ENCODE assay signal across 8 mouse cellular contexts in genomic region chr15:79683146-79683545, GRCm38 (mm10). TPM values are rescaled to one million over a fixed set of nuclear protein-coding genes. Genes with fewer than 3 reads are reported as not detected.
DNase-seq lines count a peak whose midpoint lies in the region; ATAC-seq and TF ChIP-seq lines count a peak whose summit lies in the region.
"Had no signal": no experiment of that assay in that cellular context is flagged by ENCODE, and none has a peak within 500 bp of the region (broad histone marks: within the 10 kb centered on the region; RNA-seq: fewer than 3 reads in every experiment).

No protein-coding gene starts in this region.

- no peak for TF ChIP-seq POLR2A in testis, adult 2 months (IDR thresholded peaks at IDR 0.05; ENCODE audit: control insufficient read depth, low read depth, low read length)

- no peak for DNase-seq in heart, postnatal 0 days (ENCODE audit: low spot score)
- no peak for DNase-seq in heart, adult 8-10 months (ENCODE audit: low spot score)
- DNase-seq in testis, postnatal 10 days (ENCODE audit: low spot score) = no peak
- no peak for DNase-seq in liver, embryonic 13.5 days
- DNase-seq in retina, embryonic 14.5 days (ENCODE audit: low spot score) = no peak
- no peak for DNase-seq in spleen, postnatal 36 days (ENCODE audit: low spot score in 2 of 2)
- DNase-seq: right cerebral cortex, postnatal 25 days had no signal

- H3K27ac ChIP-seq in heart, postnatal 0 days (ENCODE audit: low read depth) = peak overlapping the region; percentile 98
- H3K27ac ChIP-seq in testis, adult 2 months (ENCODE audit: control insufficient read depth, insufficient read depth, low read depth, low read length) = no peak overlapping the region
- H3K27ac ChIP-seq in liver, embryonic 13.5 days = peak overlapping the region; percentile 97

- H3K9ac ChIP-seq in heart, postnatal 0 days (replicated peaks; ENCODE audit: low read depth, low read length) = 0 out of 2 replicates have a peak overlapping the region, but pooled peaks have one; percentile 22
- H3K9ac ChIP-seq in liver, embryonic 13.5 days = peak overlapping the region; percentile 99

- ATAC-seq in heart, postnatal 0 days (ENCODE audit: insufficient read depth, low read depth) = no peak
- no peak for ATAC-seq in liver, embryonic 13.5 days (ENCODE audit: low read depth)

- peak overlapping the region; percentile 19 for H3K4me3 ChIP-seq in heart, postnatal 0 days (ENCODE audit: low read depth, low read length)
- peak overlapping the region; percentile 13; the same call in 1 of the 2 replicates for H3K4me3 ChIP-seq in testis, adult 2 months (ENCODE audit: control insufficient read depth, low read depth, low read length)
- peak overlapping the region; percentile 91 for H3K4me3 ChIP-seq in liver, embryonic 13.5 days (replicated peaks)

- H3K27me3 ChIP-seq in heart, postnatal 0 days (ENCODE audit: control insufficient read depth, insufficient read depth, low read length) = no peaks in the 10 kb centered on the region
- no peaks in the 10 kb centered on the region for H3K27me3 ChIP-seq in testis, adult 2 months (ENCODE audit: control insufficient read depth, insufficient read depth, low read length)
- H3K27me3 ChIP-seq in liver, embryonic 13.5 days = no peaks in the 10 kb centered on the region

- peaks cover 51% of the 10 kb centered on the region for H3K4me1 ChIP-seq in heart, postnatal 0 days (ENCODE audit: control insufficient read depth, insufficient read depth)
- H3K4me1 ChIP-seq in testis, adult 2 months (ENCODE audit: control insufficient read depth, insufficient read depth, low read length) = peaks cover 8% of the 10 kb centered on the region
- peaks cover 80% of the 10 kb centered on the region for H3K4me1 ChIP-seq in liver, embryonic 13.5 days (replicated peaks)

- no peak for TF ChIP-seq CTCF in heart, postnatal 0 days (IDR thresholded peaks at IDR 0.05; ENCODE audit: low read depth)
- TF ChIP-seq CTCF in testis, adult 2 months (IDR thresholded peaks at IDR 0.05; ENCODE audit: control insufficient read depth, insufficient read depth, insufficient replicate concordance, low read depth, low read length) = no peak

- no peaks in the 10 kb centered on the region for H3K9me3 ChIP-seq in heart, postnatal 0 days (replicated peaks; ENCODE audit: control insufficient read depth, low read length)
- no peaks in the 10 kb centered on the region for H3K9me3 ChIP-seq in liver, embryonic 13.5 days (replicated peaks)

- H3K4me2 ChIP-seq in heart, postnatal 0 days (ENCODE audit: low read depth, low read length) = peak overlapping the region; percentile 84
- peak overlapping the region; percentile 87 for H3K4me2 ChIP-seq in liver, embryonic 13.5 days

- 51% methylated on average over 6 of the region's 6 CpGs for WGBS in heart, postnatal 0 days
- WGBS in liver, embryonic 13.5 days (ENCODE audit: insufficient replicate concordance) = 71% methylated on average over 6 of the region's 6 CpGs

- TF ChIP-seq EP300 in heart, postnatal 0 days (IDR thresholded peaks at IDR 0.05; ENCODE audit: low read depth) = no peak

- H3K36me3 ChIP-seq in heart, postnatal 0 days (replicated peaks; ENCODE audit: control insufficient read depth, insufficient read depth, low read length) = no peaks in the 10 kb centered on the region
- H3K36me3 ChIP-seq in testis, adult 2 months (ENCODE audit: control insufficient read depth, insufficient read depth, low read length) = peaks cover 3% of the 10 kb centered on the region
- H3K36me3 ChIP-seq in liver, embryonic 13.5 days = peaks cover 26% of the 10 kb centered on the region

RNA-seq across cellular contexts. Expression of gene Josd1, which starts 4.6 kb away (rescaled TPM):
- total RNA-seq in heart, postnatal 0 days (2014; rRNA removed; ENCODE audit: low replicate concordance) = 38.4 and 60.6 TPM in 2 replicates
- 17.3 and 17.8 TPM in 2 replicates for polyA plus RNA-seq in heart, postnatal 0 days (2015; fragmentation: Nextera tagmentation; extraction: Ambion mirVana)
- 10 to 100 TPM; 19.7 to 28.9 (median 23.3) TPM for total RNA-seq in heart, adult 8-10 months (2022)
- polyA plus RNA-seq in testis, adult 2 months (2012; rRNA removed) = 22.6 and 24.9 TPM in 2 replicates
- 20.0 and 21.6 TPM in 2 replicates for polyA plus RNA-seq in liver, embryonic 13.5 days (2015; fragmentation: Nextera tagmentation; extraction: Ambion mirVana)

RNA-seq across cellular contexts. Expression of gene Gtpbp1, which starts 7.5 kb away (rescaled TPM):
- 34.3 and 39.9 TPM in 2 replicates for total RNA-seq in heart, postnatal 0 days (2014; rRNA removed; ENCODE audit: low replicate concordance)
- polyA plus RNA-seq in heart, postnatal 0 days (2015; fragmentation: Nextera tagmentation; extraction: Ambion mirVana) = 18.0 and 20.6 TPM in 2 replicates
- total RNA-seq in heart, adult 8-10 months (2022) = 10 to 100 TPM; 24.8 to 31.0 (median 29.0) TPM
- polyA plus RNA-seq in testis, adult 2 months (2012; rRNA removed) = 38.8 and 42.7 TPM in 2 replicates
- polyA plus RNA-seq in liver, embryonic 13.5 days (2015; fragmentation: Nextera tagmentation; extraction: Ambion mirVana) = 32.6 and 36.9 TPM in 2 replicates

RNA-seq across cellular contexts. Expression of gene Tomm22, which starts 12.5 kb away (rescaled TPM):
- total RNA-seq in heart, postnatal 0 days (2014; rRNA removed; ENCODE audit: low replicate concordance) = 208 and 280 TPM in 2 replicates
- polyA plus RNA-seq in heart, postnatal 0 days (2015; fragmentation: Nextera tagmentation; extraction: Ambion mirVana) = 273 and 276 TPM in 2 replicates
- 100 to 1,000 TPM; 103 to 122 (median 108) TPM for total RNA-seq in heart, adult 8-10 months (2022)
- polyA plus RNA-seq in testis, adult 2 months (2012; rRNA removed) = 301 and 361 TPM in 2 replicates
- 199 and 225 TPM in 2 replicates for polyA plus RNA-seq in liver, embryonic 13.5 days (2015; fragmentation: Nextera tagmentation; extraction: Ambion mirVana)

RNA-seq across cellular contexts. Expression of gene Cby1, which starts 24.1 kb away (rescaled TPM):
- 31.9 and 35.1 TPM in 2 replicates for total RNA-seq in heart, postnatal 0 days (2014; rRNA removed; ENCODE audit: low replicate concordance)
- 53.8 and 55.9 TPM in 2 replicates for polyA plus RNA-seq in heart, postnatal 0 days (2015; fragmentation: Nextera tagmentation; extraction: Ambion mirVana)
- total RNA-seq in heart, adult 8-10 months (2022) = 10 to 100 TPM; 16.1 to 24.6 (median 19.7) TPM
- polyA plus RNA-seq in testis, adult 2 months (2012; rRNA removed) = 57.1 and 58.1 TPM in 2 replicates
- 18.6 and 19.3 TPM in 2 replicates for polyA plus RNA-seq in liver, embryonic 13.5 days (2015; fragmentation: Nextera tagmentation; extraction: Ambion mirVana)

RNA-seq across cellular contexts. Expression of gene Fam227a, which starts 24.4 kb away (rescaled TPM):
- 1.7 and 1.9 TPM in 2 replicates for total RNA-seq in heart, postnatal 0 days (2014; rRNA removed; ENCODE audit: low replicate concordance)
- 0.31 and 0.48 TPM in 2 replicates for polyA plus RNA-seq in heart, postnatal 0 days (2015; fragmentation: Nextera tagmentation; extraction: Ambion mirVana)
- total RNA-seq in heart, adult 8-10 months (2022) = under 1 TPM; 0.37 to 0.82 (median 0.63) TPM
- polyA plus RNA-seq in testis, adult 2 months (2012; rRNA removed) = 20.0 and 20.4 TPM in 2 replicates
- 0.12 and 0.39 TPM in 2 replicates for polyA plus RNA-seq in liver, embryonic 13.5 days (2015; fragmentation: Nextera tagmentation; extraction: Ambion mirVana)

Comparison
In these comparisons a context has a peak if more than half of its experiments do, and no peak if none do; other contexts are left out.
1. H3K4me3 ChIP-seq: peak in every context shown above with its lines; median percentile 91 in liver, embryonic 13.5 days; 19 in heart, postnatal 0 days; 13 in testis, adult 2 months.